Mouse (Mus musculus) neural tube, embryonic 11.5 days (tissue): ENCODE data around the gene Use1. TPM values are rescaled to one million over a fixed set of nuclear protein-coding genes. Genes with fewer than 3 reads are reported as not detected.

Source experiments
- ATAC-seq: fragments of 200-750 bp; cut with Nextera tagmentation; 2 replicates; pipeline ENCODE4 v1.8.0; 2017; ENCODE audit warnings: moderate number of reproducible peaks, mild to moderate bottlenecking, moderate TSS enrichment, moderate library complexity; ENCODE audit not compliant: insufficient read depth, low FRiP score, low TSS enrichment
- DNase-seq: peaks from one replicate; pipeline ENCODE4 v3.0.0-alpha.2; 2015; ENCODE audit warnings: low spot score
- H3K27ac ChIP-seq: fragments of 300-500 bp; sonication (generic); 2 replicates; pipeline ENCODE4 v1.5.1; 2014; ENCODE audit warnings: low read depth, mild to moderate bottlenecking, low read length
- H3K27me3 ChIP-seq: fragments of 300-500 bp; sonication (generic); 2 replicates; pipeline ENCODE4 v1.6.1; 2014; ENCODE audit warnings: mild to moderate bottlenecking, low read length, mixed read lengths; ENCODE audit not compliant: control insufficient read depth, insufficient read depth
- H3K36me3 ChIP-seq: fragments of 300-500 bp; sonication (generic); 2 replicates; pipeline ENCODE4 v1.6.1; 2014; ENCODE audit warnings: mild to moderate bottlenecking, low read length, moderate library complexity, mixed read lengths; ENCODE audit not compliant: control insufficient read depth, insufficient read depth
- H3K4me1 ChIP-seq: fragments of 300-500 bp; sonication (generic); 2 replicates; pipeline ENCODE4 v1.6.1; 2014; ENCODE audit warnings: low read length, mixed read lengths; ENCODE audit not compliant: control insufficient read depth, insufficient read depth
- H3K4me2 ChIP-seq: fragments of 300-500 bp; sonication (generic); 2 replicates; pipeline ENCODE4 v1.6.1; 2014; ENCODE audit warnings: low read depth, mild to moderate bottlenecking, moderate library complexity
- H3K4me3 ChIP-seq: fragments of 300-500 bp; sonication (generic); 2 replicates; pipeline ENCODE4 v1.5.1; 2014; ENCODE audit warnings: low read depth, low read length
- H3K9ac ChIP-seq: fragments of 300-500 bp; sonication (generic); 2 replicates; pipeline ENCODE4 v1.6.1; 2014; ENCODE audit warnings: mild to moderate bottlenecking, low read length
- H3K9me3 ChIP-seq: fragments of 300-500 bp; sonication (generic); 2 replicates; pipeline ENCODE4 v1.6.1; 2016; ENCODE audit warnings: low read length; ENCODE audit not compliant: control insufficient read depth
- WGBS: fragments of 180-500 bp; shearing (Covaris S2); extraction: QIAGEN DNeasy Blood & Tissue Kit; methylation state at CpG from one replicate; pipeline ENCODE4 v1.1.7; 2014; 5-methylcytosine and 5-hydroxymethylcytosine counted together
- polyA plus RNA-seq: library from polyadenylated mRNA; unstranded; fragments of >200 nt; fragmentation: Nextera tagmentation; extraction: Ambion mirVana; gene quantifications from 2 replicates; pipeline ENCODE4 v1.2.1, GENCODE M21; 2014

The Use1 gene
- polyA plus RNA-seq, 1 experiment from 2014 or later: 78.9 TPM

DNA sequence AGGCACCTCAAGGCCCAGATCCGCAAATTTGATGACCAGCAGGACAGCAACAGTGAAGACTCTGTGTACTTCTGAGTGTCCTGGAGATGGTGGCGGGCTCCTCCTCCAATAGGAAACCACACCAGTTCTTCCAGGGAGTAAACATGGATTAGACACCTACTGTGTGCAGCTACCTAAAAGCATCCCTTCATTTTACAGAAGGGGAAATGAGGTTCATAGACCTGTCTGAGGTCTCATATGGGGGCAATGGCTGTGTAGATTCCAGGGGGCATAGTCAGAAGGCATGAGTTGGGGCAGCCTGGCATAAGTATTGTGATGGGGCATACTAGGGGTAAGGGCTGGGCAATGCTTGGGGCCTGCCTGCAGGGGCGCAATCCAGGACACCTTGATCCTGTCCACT, 6.4 kb downstream of the Use1 start:
- no peak overlapping the region for H3K9ac ChIP-seq
- no peaks in the 10 kb centered on the region for H3K27me3 ChIP-seq
- no peaks in the 10 kb centered on the region; the same call in 1 of the 2 replicates for H3K36me3 ChIP-seq
- H3K4me2 ChIP-seq: no peak overlapping the region
- WGBS: 90% methylated on average over 3 of the region's 3 CpGs
- ATAC-seq (no peak), DNase-seq (no peak)
- H3K9me3 ChIP-seq: no peaks in the 10 kb centered on the region
- no peak overlapping the region for H3K27ac ChIP-seq
- H3K4me1 ChIP-seq: peaks cover 14% of the 10 kb centered on the region
- no peak overlapping the region for H3K4me3 ChIP-seq

DNA sequence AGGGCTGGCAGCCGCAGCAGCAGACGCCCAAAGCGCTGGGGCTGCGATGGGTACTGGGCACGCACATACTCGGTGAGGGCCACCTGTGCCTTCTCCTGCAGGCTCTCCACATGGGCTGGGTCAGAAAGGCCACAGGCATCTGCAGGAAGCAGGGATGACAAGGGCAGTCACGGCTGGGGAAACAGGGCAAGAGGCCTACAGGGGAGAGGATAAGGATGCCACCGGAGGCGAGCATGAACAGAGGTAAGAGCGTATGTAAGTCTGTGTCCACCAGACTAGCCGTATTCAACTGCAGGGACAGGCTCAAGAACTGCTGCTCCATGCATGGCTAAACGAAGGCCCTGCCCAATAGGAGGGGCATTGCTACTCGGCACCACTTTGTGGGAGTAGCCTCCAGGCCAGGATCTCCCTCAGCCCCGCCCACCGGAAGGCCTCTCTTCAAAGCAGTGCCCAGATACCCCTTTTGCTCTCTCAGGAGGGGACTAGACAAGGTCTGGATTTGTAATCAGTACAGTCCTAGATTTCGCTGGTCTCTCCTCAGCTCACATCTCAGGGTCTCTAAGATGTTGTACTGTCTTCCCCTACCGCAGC, 8.1 kb downstream of the Use1 start:
- Histone ChIP-seq H3K27ac (no peak overlapping the region), H3K27me3 (no peaks in the 10 kb centered on the region), H3K36me3 (no peaks in the 10 kb centered on the region), H3K9me3 (no peaks in the 10 kb centered on the region), H3K4me3 (no peak overlapping the region), H3K9ac (no peak overlapping the region), H3K4me2 (no peak overlapping the region), H3K4me1 (peaks cover 23% of the 10 kb centered on the region)
- no peak for ATAC-seq
- 78% methylated on average over 17 of the region's 17 CpGs for WGBS
- DNase-seq: no peak

DNA sequence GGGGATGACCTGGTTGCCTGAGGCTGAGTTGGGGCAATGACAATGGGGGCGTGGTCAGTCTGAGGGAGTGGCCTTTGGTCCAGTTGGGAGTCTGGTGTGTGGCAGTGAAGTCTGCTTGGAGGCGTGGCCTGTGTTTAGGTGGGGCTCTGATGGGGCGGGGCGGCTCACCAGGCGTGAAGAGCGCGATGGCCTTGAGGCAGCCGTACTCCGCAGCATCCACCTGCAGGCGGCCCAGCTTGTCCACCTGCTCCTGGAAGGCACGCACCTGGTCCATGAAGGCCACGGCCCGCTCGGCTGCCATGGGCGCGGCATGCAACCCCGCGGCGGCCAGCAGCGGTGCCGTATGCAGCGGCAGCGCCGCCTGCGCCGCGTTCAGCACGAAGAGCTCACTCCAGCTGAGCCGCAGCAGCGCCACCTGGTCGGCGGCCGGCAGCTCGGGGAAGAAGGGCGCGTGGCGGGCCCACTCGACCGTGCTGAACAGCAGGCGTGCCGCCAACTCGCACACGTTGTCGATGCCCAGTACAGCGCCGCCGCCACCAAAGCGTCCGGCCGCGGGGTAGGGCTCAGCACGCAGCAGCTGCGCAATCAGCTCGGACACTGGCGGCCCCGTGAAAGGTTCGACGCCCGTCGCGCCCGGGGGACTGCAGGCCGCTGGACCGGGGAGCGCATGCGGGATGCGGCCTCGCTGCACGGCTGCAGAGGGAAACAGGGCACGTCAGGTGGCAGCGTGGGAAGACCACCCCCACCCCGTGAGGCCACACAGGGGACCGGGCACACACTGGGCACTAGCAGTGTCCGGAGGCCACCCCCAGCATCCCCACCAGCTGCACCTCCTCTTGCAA, 9.2 kb downstream of the Use1 start:
- Histone ChIP-seq H3K36me3 (no peaks in the 10 kb centered on the region), H3K4me2 (peak overlapping the region; percentile 46), H3K9me3 (no peaks in the 10 kb centered on the region), H3K27me3 (no peaks in the 10 kb centered on the region), H3K27ac (peak overlapping the region; percentile 69), H3K9ac (peak overlapping the region; percentile 43; the same call in 1 of the 2 replicates), H3K4me1 (peaks cover 24% of the 10 kb centered on the region), H3K4me3 (peak overlapping the region; percentile 20)
- ATAC-seq (peak; percentile 13; the same call in 1 of the 2 replicates), DNase-seq (peak; percentile 68)
- WGBS: 7% methylated on average over 74 of the region's 74 CpGs

DNA sequence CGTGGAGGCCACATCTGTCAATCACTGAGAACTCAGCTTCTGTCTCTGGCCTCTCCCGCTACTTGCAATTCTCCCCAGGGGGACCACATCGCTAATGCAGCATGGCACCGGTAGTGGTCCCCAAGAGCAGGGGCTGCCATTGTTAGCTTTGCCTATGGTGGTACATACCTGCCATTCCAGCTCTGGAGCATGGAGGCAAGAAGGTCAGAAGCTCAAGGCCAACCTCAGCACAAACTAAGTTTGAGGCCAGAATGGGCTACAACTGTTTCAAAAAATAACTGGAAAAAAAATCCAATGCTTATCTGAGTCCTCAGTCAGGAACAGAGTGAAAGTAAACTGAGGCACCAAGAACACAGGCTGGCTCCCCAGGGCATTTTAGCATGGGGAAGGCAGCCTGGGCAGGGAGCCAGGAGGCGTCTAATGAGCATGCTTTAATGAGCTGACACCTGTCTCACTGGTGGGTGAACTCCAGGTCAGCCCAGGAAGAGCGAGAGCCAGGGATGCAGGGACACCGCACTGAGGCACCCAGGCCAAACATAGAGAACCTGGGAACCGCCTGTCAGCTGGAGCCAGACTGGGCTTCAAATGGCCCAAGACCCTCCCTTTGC, 9.9 kb downstream of the Use1 start:
- no peaks in the 10 kb centered on the region for H3K27me3 ChIP-seq
- H3K9ac ChIP-seq: no peak overlapping the region; the same call in 1 of the 2 replicates
- DNase-seq (no peak), ATAC-seq (no peak)
- H3K36me3 ChIP-seq: no peaks in the 10 kb centered on the region
- peak overlapping the region; percentile 20; the same call in 1 of the 2 replicates for H3K4me3 ChIP-seq
- no peaks in the 10 kb centered on the region for H3K9me3 ChIP-seq
- H3K4me1 ChIP-seq: peaks cover 24% of the 10 kb centered on the region
- H3K27ac ChIP-seq: peak overlapping the region; percentile 69; the same call in 1 of the 2 replicates
- WGBS: 38% methylated on average over 8 of the region's 8 CpGs
- peak overlapping the region; percentile 46 for H3K4me2 ChIP-seq

DNA sequence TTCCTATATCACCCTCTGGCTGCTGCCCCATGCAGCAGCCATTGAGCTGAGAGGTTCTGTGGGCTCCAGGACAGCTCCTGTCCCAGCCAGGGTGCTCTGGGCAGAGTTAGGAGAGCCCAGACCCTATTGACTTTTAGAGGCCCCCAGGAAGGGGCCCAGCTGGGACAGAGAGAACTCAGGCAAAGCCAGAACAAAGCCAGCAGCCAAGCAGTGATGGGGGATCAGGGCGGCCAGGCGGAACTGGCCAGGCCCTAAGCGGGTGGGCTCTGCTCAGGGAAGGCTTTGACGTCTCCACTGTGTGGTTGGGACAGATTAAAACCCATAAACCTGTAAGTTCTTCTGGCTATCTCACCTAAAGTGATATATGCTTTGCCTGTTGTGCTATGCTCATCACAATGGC, 12.4 kb downstream of the Use1 start:
- H3K27me3 ChIP-seq: no peaks in the 10 kb centered on the region
- H3K4me3 ChIP-seq: peak overlapping the region; percentile 81
- H3K4me2 ChIP-seq: peak overlapping the region; percentile 97
- ATAC-seq (no peak), DNase-seq (no peak)
- no peaks in the 10 kb centered on the region for H3K9me3 ChIP-seq
- H3K36me3 ChIP-seq: no peaks in the 10 kb centered on the region
- H3K27ac ChIP-seq: 0 out of 2 replicates have a peak overlapping the region, but pooled peaks have one; percentile 27
- peaks cover 36% of the 10 kb centered on the region for H3K4me1 ChIP-seq
- 45% methylated on average over 4 of the region's 4 CpGs for WGBS
- peak overlapping the region; percentile 35 for H3K9ac ChIP-seq

DNA sequence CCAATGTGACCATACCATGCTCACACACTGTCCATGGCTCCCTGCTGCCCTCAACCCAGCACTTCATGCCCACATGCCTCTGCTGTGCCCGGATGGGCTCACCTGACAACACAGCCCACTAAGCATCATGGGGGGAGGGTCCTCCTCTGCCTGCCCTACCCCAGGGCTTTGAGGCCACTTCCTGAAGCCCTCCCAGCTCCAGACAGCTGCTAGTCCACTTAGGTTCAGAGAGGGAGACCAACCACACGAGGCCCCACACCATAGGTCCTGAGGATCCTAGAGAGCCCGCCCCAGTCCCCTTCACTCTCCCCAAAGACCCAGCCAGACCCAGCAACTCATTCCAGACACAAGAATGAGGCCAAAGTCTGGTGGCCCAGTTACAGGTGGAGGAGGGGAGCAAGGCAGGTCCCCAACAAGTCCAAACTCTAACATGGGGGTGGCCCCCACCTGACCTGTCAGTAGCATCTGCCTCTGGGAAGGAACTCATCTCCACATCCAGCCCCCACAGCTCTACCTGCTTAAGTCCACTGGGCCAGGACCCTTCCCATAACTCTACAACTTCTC, 12.9 kb downstream of the Use1 start:
- Histone ChIP-seq H3K4me3 (peak overlapping the region; percentile 81), H3K4me2 (peak overlapping the region; percentile 97), H3K9ac (peak overlapping the region; percentile 89), H3K27me3 (no peaks in the 10 kb centered on the region), H3K36me3 (no peaks in the 10 kb centered on the region), H3K4me1 (peaks cover 36% of the 10 kb centered on the region), H3K27ac (0 out of 2 replicates have a peak overlapping the region, but pooled peaks have one; percentile 27), H3K9me3 (no peaks in the 10 kb centered on the region)
- DNase-seq (no peak), ATAC-seq (no peak)
- whole genome bisulfite sequencing: 47% methylated on average over 3 of the region's 3 CpGs

DNA sequence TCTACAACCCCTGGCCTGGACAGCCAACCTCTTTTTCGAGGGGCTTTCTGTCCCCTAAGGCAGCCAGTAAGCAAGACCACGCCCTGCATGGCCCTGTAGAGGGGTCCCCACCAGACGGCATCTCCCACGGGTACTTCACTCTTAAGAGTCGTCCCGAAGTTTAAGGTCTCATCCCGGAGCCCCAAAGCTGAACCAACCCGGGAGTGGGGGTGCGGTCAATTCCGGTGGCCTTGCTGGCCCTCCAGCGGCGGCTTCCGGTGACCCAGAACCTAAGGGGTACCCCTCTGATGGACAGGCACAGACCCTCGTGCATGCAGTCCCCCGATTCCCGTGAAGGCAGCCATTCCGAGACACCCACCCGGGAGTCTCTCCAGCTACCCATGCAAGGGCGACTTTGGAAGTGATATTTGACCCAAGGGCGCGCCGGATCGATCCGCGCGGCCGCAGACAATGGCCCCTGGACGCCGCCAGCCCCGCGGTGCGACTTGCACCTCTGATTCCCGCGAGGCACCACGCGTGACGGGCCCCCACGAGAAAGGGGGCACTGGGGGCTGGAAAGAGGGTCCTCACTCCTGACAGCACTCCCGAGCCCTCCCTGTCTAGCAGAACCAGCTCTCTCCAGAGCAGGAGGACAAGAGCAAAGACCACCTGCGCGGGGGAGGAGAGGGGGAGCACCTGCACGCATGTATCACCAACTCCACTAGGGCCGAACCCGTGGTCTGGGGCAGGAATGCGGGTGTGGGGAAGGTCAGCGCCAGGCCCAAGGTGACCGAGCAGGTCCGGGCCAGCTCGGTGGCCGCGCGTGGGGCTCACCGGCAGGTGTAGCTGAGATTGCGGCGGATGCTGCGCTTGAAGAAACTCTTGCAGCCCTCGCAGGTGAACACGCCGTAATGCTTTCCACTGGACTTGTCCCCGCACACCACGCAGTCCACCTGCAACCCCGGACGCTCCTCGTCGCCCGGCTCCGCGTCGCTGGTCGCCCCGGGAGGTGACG, 13.8 kb downstream of the Use1 start:
- Histone ChIP-seq H3K4me3 (peak overlapping the region; percentile 81), H3K36me3 (no peaks in the 10 kb centered on the region), H3K9me3 (no peaks in the 10 kb centered on the region), H3K27me3 (no peaks in the 10 kb centered on the region), H3K4me2 (peak overlapping the region; percentile 97), H3K9ac (peak overlapping the region; percentile 89), H3K4me1 (peaks cover 35% of the 10 kb centered on the region), H3K27ac (peak overlapping the region; percentile 96; the same call in 1 of the 2 replicates)
- 1% methylated on average over 71 of the region's 72 CpGs for WGBS
- no peak for DNase-seq
- ATAC-seq: no peak
